Mouse (Mus musculus) kidney, postnatal 0 days (tissue): ENCODE measurements around the gene Tceal7. TPM values are rescaled to one million over a fixed set of nuclear protein-coding genes. Genes with fewer than 3 reads are reported as not detected.

Source experiments
- ATAC-seq: fragments of 200-750 bp; cut with Nextera tagmentation; replicated peaks from 2 replicates; pipeline ENCODE4 v1.8.0; 2017; ENCODE audit warnings: low read depth, moderate number of reproducible peaks, moderate TSS enrichment, moderate library complexity; ENCODE audit not compliant: low FRiP score
- DNase-seq: peaks from one replicate; pipeline ENCODE4 v3.0.0-alpha.2; 2016; ENCODE audit warnings: low spot score
- H3K27ac ChIP-seq: fragments of 300-500 bp; sonication (generic); 2 replicates; pipeline ENCODE4 v1.5.1; 2014; ENCODE audit warnings: mild to moderate bottlenecking
- H3K27me3 ChIP-seq: fragments of 300-500 bp; sonication (generic); 2 replicates; pipeline ENCODE4 v1.6.1; 2014; ENCODE audit warnings: low read length, mixed read lengths; ENCODE audit not compliant: insufficient read depth
- H3K36me3 ChIP-seq: fragments of 300-500 bp; sonication (generic); 2 replicates; pipeline ENCODE4 v1.6.1; 2014; ENCODE audit warnings: low read length, mixed read lengths; ENCODE audit not compliant: insufficient read depth
- H3K4me1 ChIP-seq: fragments of 300-500 bp; sonication (generic); replicated peaks from 2 replicates; pipeline ENCODE4 v1.6.1; 2014; ENCODE audit warnings: antibody characterized with exemption, low read length, mixed read lengths; ENCODE audit not compliant: insufficient read depth
- H3K4me2 ChIP-seq: fragments of 300-500 bp; sonication (generic); 2 replicates; pipeline ENCODE4 v1.6.1; 2014; ENCODE audit warnings: mild to moderate bottlenecking, low read length, moderate library complexity, mixed read lengths
- H3K4me3 ChIP-seq: fragments of 300-500 bp; sonication (generic); replicated peaks from 2 replicates; pipeline ENCODE4 v1.5.1; 2014; ENCODE audit warnings: low read depth, low read length
- H3K9ac ChIP-seq: fragments of 300-500 bp; sonication (generic); 2 replicates; pipeline ENCODE4 v1.6.1; 2014; ENCODE audit warnings: low read depth, low read length
- H3K9me3 ChIP-seq: fragments of 300-500 bp; sonication (generic); replicated peaks from 2 replicates; pipeline ENCODE4 v1.6.1; 2016; ENCODE audit warnings: low read length, inconsistent platforms, mixed read lengths
- CTCF ChIP-seq: IDR thresholded peaks from 2 replicates; pipeline ENCODE4 v1.5.1; 2016; ENCODE audit warnings: antibody characterized with exemption, low read depth, mild to moderate bottlenecking, moderate library complexity
- WGBS: fragments of 180-500 bp; shearing (Covaris S2); extraction: QIAGEN DNeasy Blood & Tissue Kit; methylation state at CpG from one replicate; pipeline ENCODE4 v1.1.7; 2014; 5-methylcytosine and 5-hydroxymethylcytosine counted together
- polyA plus RNA-seq: library from polyadenylated mRNA; unstranded; fragments of >200 nt; fragmentation: Nextera tagmentation; extraction: Ambion mirVana; gene quantifications from 2 replicates; pipeline ENCODE4 v1.2.1, GENCODE M21; 2015

Gene Tceal7
- polyA plus RNA-seq, 1 experiment from 2014 or later = 0.16 TPM

DNA sequence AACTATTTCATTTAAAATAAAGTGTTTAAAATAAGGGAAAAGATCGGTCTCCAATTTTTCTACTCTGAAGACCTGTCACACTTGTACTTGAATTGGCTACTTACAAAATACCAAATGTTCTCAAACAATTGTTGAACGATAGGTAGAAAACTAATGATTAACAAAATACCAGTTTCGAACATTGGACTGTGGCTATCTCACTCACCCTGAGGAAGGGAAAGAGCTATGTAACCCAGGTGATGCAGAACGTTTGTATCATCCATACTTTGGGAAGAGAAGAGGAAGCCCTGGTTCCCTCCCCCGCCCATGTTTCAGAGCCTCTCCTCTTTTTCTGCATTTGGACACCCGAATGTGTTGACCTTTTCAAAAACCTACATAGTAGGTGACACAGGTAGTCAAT lies 10.2 kb upstream of the Tceal7 start:
- Histone ChIP-seq H3K27ac (no peak overlapping the region), H3K9ac (no peak overlapping the region), H3K36me3 (no peaks in the 10 kb centered on the region), H3K27me3 (no peaks in the 10 kb centered on the region), H3K4me3 (no peak overlapping the region), H3K9me3 (no peaks in the 10 kb centered on the region), H3K4me1 (no peaks in the 10 kb centered on the region), H3K4me2 (no peak overlapping the region)
- DNase-seq = no peak
- no peak for ATAC-seq
- 73% methylated on average over 6 of the region's 6 CpGs for whole genome bisulfite sequencing
- TF ChIP-seq CTCF = no peak

DNA sequence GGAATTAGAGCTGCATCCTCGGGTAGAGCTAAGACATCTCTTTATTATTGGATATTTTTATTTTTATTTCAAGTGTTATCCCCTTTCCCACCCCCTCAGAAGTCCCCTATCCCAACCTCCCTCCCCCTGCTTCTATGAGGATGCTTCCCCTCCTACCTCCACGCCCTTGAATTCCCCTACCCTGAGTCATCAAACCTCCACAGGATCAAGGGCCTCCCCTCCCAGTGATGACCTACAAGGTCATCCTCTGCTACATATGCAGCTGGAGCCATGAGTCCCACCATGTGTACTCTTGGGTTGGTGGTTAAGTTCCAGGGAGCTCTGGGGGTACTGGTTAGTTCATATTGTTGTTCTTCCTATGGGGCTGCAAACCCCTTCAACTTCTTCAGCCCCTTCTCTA lies 1.2 kb upstream of the Tceal7 start:
- no peak overlapping the region for H3K4me3 ChIP-seq
- H3K27me3 ChIP-seq = no peaks in the 10 kb centered on the region
- H3K4me1 ChIP-seq = no peaks in the 10 kb centered on the region
- H3K9me3 ChIP-seq = no peaks in the 10 kb centered on the region
- no peak for DNase-seq
- no peak overlapping the region for H3K27ac ChIP-seq
- no peak overlapping the region for H3K4me2 ChIP-seq
- no peak overlapping the region for H3K9ac ChIP-seq
- TF ChIP-seq CTCF = no peak
- WGBS = 64% methylated on average over 2 of the region's 2 CpGs
- H3K36me3 ChIP-seq = no peaks in the 10 kb centered on the region
- ATAC-seq = no peak

DNA sequence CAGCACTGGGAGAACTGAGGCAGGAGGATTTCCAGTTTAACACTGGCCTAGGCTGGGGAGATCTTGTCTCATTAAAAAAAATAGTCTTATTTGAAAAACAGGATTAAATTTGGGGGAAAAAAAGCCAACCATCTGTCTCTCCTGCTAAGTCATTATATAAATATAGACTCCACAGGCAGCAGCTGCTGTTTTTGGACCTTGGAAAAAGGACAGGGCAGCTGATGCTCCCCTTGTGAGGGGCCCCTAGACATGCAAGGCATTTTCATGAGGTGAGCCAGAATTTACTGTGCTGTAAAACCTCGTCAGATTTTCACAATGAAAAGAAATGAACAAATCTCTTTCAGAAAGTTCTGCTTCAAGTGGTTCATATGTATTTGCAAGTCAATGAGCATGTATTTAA lies 1.7 kb downstream of the Tceal7 start:
- ATAC-seq (no peak), DNase-seq (no peak)
- H3K4me2 ChIP-seq = no peak overlapping the region
- H3K27me3 ChIP-seq = no peaks in the 10 kb centered on the region
- no peak overlapping the region for H3K4me3 ChIP-seq
- 50% methylated on average over 1 of the region's 1 CpGs for WGBS
- no peaks in the 10 kb centered on the region for H3K4me1 ChIP-seq
- TF ChIP-seq CTCF = no peak
- H3K27ac ChIP-seq = no peak overlapping the region
- no peaks in the 10 kb centered on the region for H3K9me3 ChIP-seq
- no peaks in the 10 kb centered on the region for H3K36me3 ChIP-seq
- no peak overlapping the region for H3K9ac ChIP-seq

DNA sequence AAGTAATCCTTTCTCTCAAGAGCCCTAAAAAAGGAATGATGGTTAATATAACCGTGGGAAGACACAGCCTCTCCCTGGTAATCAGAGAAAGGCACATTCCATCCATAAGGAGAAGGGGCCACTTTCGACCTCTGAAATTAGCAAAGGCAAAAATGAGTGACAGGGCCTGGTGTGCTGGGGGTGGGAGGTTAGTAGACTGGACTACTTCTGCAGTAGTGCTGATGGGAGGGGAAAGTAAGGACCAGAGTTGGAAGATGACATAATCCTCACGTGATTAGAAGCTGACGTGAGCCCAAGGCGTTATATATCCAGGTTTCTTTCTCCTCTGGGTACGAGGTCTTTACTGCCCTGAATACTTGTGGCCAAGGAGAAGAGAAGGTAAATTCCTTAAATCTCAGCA lies 9.1 kb downstream of the Tceal7 start:
- DNase-seq = no peak
- WGBS = 82% methylated on average over 6 of the region's 6 CpGs
- Histone ChIP-seq H3K4me1 (no peaks in the 10 kb centered on the region), H3K36me3 (no peaks in the 10 kb centered on the region), H3K9me3 (no peaks in the 10 kb centered on the region), H3K4me2 (no peak overlapping the region), H3K4me3 (no peak overlapping the region), H3K9ac (no peak overlapping the region), H3K27ac (no peak overlapping the region), H3K27me3 (no peaks in the 10 kb centered on the region)
- TF ChIP-seq CTCF = no peak
- no peak for ATAC-seq

DNA sequence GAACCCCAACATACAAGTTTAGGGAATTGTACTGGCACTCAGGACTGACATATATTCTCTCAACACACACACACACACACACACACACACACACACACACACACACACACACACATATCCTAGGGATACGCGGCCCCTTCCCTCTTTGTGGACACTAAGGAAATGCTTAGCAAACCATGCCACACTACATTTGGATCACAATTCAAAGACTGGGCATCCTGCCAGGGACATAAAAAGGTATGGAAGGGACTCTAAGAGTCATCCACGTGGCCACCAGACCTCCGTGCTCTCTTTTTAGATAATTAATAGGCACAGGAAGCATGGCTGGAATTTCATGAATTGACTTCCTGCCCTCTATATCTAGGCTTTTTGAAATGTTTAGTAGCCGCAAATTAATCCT lies 13.2 kb downstream of the Tceal7 start:
- peak; percentile 48 for DNase-seq

DNA sequence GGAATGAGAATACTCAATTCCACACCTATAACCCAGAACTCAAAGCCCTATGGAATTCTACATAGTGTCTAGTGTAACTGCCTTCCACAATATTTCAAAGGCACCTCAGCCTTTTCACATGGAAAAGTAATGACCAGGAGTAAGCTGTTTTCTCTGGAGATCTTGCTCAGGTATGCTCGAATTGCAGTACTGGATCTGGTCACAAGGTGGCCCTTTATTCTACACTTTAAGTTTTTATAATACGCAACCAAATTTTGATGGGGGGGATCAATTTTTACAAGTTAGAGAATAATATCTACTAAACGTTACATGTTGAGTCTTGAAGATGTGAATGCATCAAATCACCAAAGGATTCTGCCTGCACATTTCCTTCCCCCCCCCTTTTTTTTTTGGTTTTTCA lies 23.5 kb downstream of the Tceal7 start:
- 54% methylated on average over 3 of the region's 3 CpGs for WGBS
- peak; percentile 19 for DNase-seq
- H3K4me1 ChIP-seq = no peaks in the 10 kb centered on the region
- H3K9me3 ChIP-seq = no peaks in the 10 kb centered on the region
- no peaks in the 10 kb centered on the region for H3K36me3 ChIP-seq
- H3K9ac ChIP-seq = no peak overlapping the region
- no peak overlapping the region for H3K27ac ChIP-seq
- no peak overlapping the region for H3K4me3 ChIP-seq
- TF ChIP-seq CTCF = peak; percentile 64
- no peaks in the 10 kb centered on the region for H3K27me3 ChIP-seq
- no peak for ATAC-seq
- no peak overlapping the region for H3K4me2 ChIP-seq

More for the DNA sequence above, 13.2 kb downstream of the Tceal7 start:
- Histone ChIP-seq H3K27ac (no peak overlapping the region), H3K4me2 (no peak overlapping the region), H3K27me3 (no peaks in the 10 kb centered on the region), H3K4me3 (no peak overlapping the region), H3K36me3 (no peaks in the 10 kb centered on the region), H3K9ac (no peak overlapping the region), H3K9me3 (no peaks in the 10 kb centered on the region), H3K4me1 (no peaks in the 10 kb centered on the region)
- no peak for ATAC-seq
- no peak for TF ChIP-seq CTCF
- 60% methylated on average over 5 of the region's 5 CpGs for WGBS

DNA sequence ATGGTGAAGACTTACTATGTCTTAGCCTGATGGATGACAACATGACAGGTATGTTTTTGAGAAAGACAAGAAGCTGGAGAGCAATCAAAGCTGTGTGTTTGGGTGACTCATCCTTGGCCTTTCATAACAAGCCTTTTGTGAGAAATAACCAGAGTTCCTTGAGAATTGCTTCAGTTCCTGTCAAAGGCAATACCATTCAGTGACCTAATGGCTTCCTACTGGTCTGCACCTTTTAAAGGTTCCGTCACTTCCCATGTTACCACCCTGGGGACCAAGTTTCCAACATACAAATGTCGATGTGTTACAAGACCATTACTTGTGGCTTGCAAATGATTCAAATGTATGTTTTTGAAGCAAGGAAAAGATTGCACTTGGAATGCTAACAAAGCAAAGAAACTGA lies 28.6 kb downstream of the Tceal7 start:
- Histone ChIP-seq H3K36me3 (no peaks in the 10 kb centered on the region), H3K4me1 (no peaks in the 10 kb centered on the region), H3K9ac (no peak overlapping the region), H3K27ac (no peak overlapping the region), H3K9me3 (no peaks in the 10 kb centered on the region), H3K4me2 (no peak overlapping the region), H3K27me3 (no peaks in the 10 kb centered on the region), H3K4me3 (no peak overlapping the region)
- ATAC-seq (no peak), DNase-seq (no peak)
- no peak for TF ChIP-seq CTCF
- WGBS = 77% methylated on average over 2 of the region's 2 CpGs
